Mouse (Mus musculus) spleen, postnatal 4 days (tissue): ENCODE measurements around the gene Twist1.

Source experiments
- DNase-seq, 2 experiments: peaks; one replicate each; pipeline ENCODE4 v3.0.0; 2022; ENCODE audit warnings: low spot score in 2 of 2

The Twist1 gene

DNA sequence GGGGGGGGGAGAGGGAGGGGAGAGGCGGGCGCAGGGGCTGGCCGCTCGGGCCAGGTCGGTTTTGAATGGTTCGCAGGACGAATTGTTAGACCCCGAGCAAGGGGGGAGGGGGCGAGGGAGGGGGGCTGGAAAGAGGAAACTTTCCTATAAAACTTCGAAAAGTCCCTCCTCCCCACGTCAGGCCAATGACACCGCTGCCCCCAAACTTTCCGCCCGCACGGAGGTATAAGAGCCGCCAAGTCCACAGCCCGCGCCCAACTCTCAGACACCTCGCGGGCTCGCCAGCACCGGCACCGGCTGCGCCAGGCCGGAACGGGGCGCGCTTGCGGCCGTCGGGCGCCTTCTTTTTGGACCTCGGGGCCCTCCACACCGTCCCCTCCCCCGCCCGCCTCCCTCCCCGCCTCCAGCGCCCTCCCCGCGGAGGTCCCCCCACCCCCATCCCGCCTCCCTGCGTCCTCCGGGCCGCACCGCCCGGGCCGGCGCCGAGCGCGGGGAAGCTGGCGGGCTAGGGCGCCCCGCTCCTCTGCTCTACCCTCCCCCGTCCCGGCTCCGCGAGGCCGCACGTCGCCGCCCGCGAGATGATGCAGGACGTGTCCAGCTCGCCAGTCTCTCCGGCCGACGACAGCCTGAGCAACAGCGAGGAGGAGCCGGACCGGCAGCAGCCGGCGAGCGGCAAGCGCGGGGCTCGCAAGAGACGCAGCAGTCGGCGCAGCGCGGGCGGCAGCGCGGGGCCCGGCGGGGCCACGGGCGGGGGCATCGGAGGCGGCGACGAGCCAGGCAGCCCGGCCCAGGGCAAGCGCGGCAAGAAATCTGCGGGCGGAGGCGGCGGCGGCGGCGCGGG, at the start of gene Twist1:
Twist1 (plus strand) TSS at position 272 of the 841 bp plus-strand sequence.
- peak in 1 of 2 experiments; percentile 62 for DNase-seq

DNA sequence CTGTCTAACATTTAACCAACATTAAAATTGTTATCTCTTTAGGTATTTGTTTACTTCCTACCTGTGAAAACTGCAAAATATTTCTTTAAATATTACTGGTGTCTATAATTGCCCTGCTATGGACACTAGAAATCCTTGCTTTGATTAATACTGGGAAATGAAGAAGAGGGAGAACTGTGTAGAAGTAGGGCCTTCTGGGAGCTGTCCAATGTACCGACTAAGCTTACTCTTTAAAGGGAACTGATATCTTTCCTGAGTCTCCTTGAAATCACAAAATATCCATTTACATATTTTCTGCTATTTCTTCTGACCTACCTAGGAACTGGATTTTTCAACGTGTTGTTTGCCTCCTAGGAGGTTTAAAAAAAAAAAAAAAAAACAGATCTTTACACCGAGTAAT, 30.7 kb upstream of the Twist1 start:
- DNase-seq: no peak

- DNase-seq: no peak
Observed at GRCm38 (mm10) chr12:33927334-33928098, 30.0 kb upstream of the Twist1 start.

- DNase-seq: no peak
Observed at GRCm38 (mm10) chr12:33928331-33929192, 28.9 kb upstream of the Twist1 start, which contains the start of gene Ferd3l. Gene Ferd3l, plus strand, starts transcription at chr12:33928425.

GRCm38 (mm10) chr12:33952843-33953242, 4.6 kb upstream of the Twist1 start:
- no peak for DNase-seq

- DNase-seq: no peak
Observed at GRCm38 (mm10) chr12:33954931-33955565, 2.4 kb upstream of the Twist1 start.

GRCm38 (mm10) chr12:33955606-33956295, 1.7 kb upstream of the Twist1 start:
- no peak for DNase-seq

GRCm38 (mm10) chr12:33956576-33957399, 683 bp upstream of the Twist1 start:
- DNase-seq: no peak

- DNase-seq: no peak
Observed at GRCm38 (mm10) chr12:33958241-33959194, 1.0 kb downstream of the Twist1 start.

- no peak for DNase-seq
Observed at GRCm38 (mm10) chr12:33959206-33959605, 1.7 kb downstream of the Twist1 start.

- DNase-seq: no peak
Observed at GRCm38 (mm10) chr12:33959846-33960245, 2.4 kb downstream of the Twist1 start.

- no peak for DNase-seq
Observed at GRCm38 (mm10) chr12:33961013-33961412, 3.5 kb downstream of the Twist1 start.

- DNase-seq: no peak
Observed at GRCm38 (mm10) chr12:33962118-33962772, 4.8 kb downstream of the Twist1 start.

DNA sequence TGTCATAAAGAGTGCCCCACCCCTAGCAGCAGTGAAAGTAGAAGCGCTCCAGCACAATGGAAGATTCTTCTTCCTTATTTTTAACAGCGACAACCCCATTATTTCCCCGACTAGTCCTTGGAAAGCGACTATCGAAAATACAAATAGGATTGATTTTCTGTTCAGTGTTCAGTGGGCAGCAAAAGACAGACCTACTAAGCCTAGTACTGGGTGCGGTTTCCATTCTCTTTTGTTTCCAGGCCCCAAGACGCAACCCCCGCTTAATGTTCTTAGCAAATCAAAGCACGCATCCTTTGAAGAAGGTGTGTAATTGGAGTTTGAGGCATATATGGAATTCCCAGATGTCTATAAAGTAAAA, 5.3 kb downstream of the Twist1 start:
- no peak for DNase-seq

DNA sequence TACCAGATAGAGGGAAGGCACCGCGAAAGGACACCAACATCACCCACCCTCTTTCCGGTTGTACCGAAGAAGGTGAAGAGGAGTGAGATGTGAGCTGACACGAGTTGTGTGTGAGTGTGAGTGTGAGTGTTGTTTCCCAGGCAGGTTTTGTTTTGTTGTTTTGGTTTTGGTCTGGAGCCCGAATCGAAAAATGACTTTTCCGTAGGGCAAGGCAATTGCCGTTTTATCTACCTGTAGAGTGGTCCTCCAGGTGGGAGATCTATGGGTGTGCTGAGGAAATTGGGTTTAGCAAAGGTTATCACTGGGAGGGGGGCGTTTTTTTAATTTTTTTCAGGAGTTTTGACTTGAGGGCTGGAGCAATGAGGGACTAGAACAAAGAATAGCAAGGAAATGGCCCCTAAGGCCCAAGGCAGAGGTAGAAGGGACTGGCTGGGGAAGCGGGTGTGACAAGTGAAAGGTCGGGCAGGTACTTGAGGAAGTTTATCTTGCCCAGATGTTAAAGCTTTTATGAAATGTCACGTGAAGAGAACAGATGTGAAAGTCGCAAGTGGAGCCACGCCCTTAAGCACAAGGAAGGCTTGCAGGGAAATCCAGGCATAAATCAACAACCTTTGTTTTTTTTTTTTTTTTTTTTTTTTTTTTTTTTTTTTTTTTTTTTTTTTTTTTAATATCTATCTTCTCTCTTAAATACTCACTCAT, 6.3 kb downstream of the Twist1 start:
- no peak for DNase-seq

GRCm38 (mm10) chr12:33964427-33964826, 7.0 kb downstream of the Twist1 start:
- DNase-seq: no peak

- DNase-seq: no peak
Observed at GRCm38 (mm10) chr12:33965661-33966360, 8.3 kb downstream of the Twist1 start.
